ENCODE assay signal across 14 mouse cellular contexts in genomic region chr12:13504771-13505444, GRCm38 (mm10).
"Had no signal": no experiment of that assay in that cellular context is flagged by ENCODE, and none has a peak within 500 bp of the region (broad histone marks: within the 10 kb centered on the region; RNA-seq: fewer than 3 reads in every experiment).

No protein-coding gene starts in this region.

- ATAC-seq: liver, postnatal 0 days had no signal

- H3K4me2 ChIP-seq: limb, embryonic 12.5 days; liver, embryonic 13.5 days; lung, embryonic 15.5 days; midbrain, embryonic 12.5 days; neural tube, embryonic 15.5 days had no signal

- H3K9me3 ChIP-seq: limb, embryonic 12.5 days; liver, embryonic 13.5 days; lung, embryonic 15.5 days; midbrain, embryonic 12.5 days; neural tube, embryonic 15.5 days had no signal

- DNase-seq: kidney, postnatal 36 days; liver; liver, embryonic 13.5 days; liver, postnatal 0 days; lung, postnatal 14 days; right cerebral cortex, adult 18-20 months; right cerebral cortex, postnatal 25 days; thymus, postnatal 4 days had no signal

- H3K9ac ChIP-seq: limb, embryonic 12.5 days; liver, embryonic 13.5 days; liver, postnatal 0 days; lung, embryonic 15.5 days; midbrain, embryonic 12.5 days; neural tube, embryonic 15.5 days had no signal

- H3K4me1 ChIP-seq: limb, embryonic 12.5 days; liver, embryonic 13.5 days; lung, embryonic 15.5 days; midbrain, embryonic 12.5 days; neural tube, embryonic 15.5 days had no signal

- H3K27ac ChIP-seq: kidney, postnatal 0 days; limb, embryonic 12.5 days; liver, embryonic 13.5 days; lung, embryonic 15.5 days; midbrain, embryonic 12.5 days; neural tube, embryonic 15.5 days had no signal

- H3K36me3 ChIP-seq: limb, embryonic 12.5 days; liver, embryonic 13.5 days; lung, embryonic 15.5 days; midbrain, embryonic 12.5 days; neural tube, embryonic 15.5 days had no signal

- H3K27me3 ChIP-seq: limb, embryonic 12.5 days; liver, embryonic 13.5 days; lung, embryonic 15.5 days; midbrain, embryonic 12.5 days; neural tube, embryonic 15.5 days had no signal

- H3K4me3 ChIP-seq: limb, embryonic 12.5 days; liver, embryonic 13.5 days; lung, embryonic 15.5 days; midbrain, embryonic 12.5 days; myocyte; neural tube, embryonic 15.5 days had no signal
